Mouse (Mus musculus): ENCODE measurements around the gene Ntn4. TPM values are rescaled to one million over a fixed set of nuclear protein-coding genes. Genes with fewer than 3 reads are reported as not detected.

Ntn4 gene
- total RNA-seq, 4 experiments from 2014 or later = 8.1 to 9.6 (median 9.0) TPM

- DNase-seq (ENCODE audit: low spot score in 2 of 2) = peak in 1 of 2 experiments; percentile 6
Measured at GRCm38 (mm10) chr10:93641821-93642746, 1.6 kb downstream of the Ntn4 start.

DNA sequence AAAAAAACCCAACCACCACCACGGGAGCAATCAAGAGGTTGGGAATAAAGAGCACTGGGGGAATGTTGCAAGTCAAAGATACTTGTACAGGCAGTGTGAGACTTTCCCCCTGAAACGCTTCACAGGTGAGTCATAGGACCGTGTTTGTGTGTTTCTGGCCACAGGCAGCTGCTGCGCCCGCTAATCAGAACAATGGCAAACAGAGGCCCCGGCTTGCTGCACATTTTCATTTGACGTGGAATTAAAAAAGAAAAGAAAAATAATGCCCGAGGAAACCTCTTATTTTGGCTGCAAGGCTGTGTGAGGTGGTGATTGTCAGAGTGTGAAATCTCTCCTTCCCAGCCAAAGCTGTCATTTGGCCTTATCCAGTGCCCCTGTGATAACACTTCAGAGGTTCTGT lies 2.4 kb downstream of the Ntn4 start:
- DNase-seq (ENCODE audit: low spot score in 2 of 2) = no peak

DNA sequence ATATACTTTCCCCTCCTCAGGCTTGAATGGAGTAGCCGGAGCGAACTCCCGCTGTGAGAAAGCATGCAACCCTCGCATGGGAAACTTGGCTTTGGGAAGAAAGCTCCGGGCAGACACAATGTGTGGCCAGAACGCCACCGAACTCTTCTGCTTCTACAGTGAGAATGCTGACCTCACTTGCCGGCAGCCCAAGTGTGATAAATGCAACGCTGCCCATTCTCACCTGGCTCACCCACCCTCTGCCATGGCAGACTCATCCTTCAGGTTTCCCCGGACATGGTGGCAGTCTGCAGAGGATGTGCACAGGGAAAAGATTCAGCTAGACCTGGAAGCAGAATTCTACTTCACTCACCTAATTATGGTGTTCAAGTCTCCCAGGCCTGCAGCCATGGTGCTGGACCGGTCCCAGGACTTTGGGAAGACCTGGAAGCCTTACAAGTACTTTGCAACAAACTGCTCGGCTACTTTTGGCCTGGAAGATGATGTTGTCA lies 4.0 kb downstream of the Ntn4 start:
- DNase-seq (ENCODE audit: low spot score in 2 of 2) = no peak

DNA sequence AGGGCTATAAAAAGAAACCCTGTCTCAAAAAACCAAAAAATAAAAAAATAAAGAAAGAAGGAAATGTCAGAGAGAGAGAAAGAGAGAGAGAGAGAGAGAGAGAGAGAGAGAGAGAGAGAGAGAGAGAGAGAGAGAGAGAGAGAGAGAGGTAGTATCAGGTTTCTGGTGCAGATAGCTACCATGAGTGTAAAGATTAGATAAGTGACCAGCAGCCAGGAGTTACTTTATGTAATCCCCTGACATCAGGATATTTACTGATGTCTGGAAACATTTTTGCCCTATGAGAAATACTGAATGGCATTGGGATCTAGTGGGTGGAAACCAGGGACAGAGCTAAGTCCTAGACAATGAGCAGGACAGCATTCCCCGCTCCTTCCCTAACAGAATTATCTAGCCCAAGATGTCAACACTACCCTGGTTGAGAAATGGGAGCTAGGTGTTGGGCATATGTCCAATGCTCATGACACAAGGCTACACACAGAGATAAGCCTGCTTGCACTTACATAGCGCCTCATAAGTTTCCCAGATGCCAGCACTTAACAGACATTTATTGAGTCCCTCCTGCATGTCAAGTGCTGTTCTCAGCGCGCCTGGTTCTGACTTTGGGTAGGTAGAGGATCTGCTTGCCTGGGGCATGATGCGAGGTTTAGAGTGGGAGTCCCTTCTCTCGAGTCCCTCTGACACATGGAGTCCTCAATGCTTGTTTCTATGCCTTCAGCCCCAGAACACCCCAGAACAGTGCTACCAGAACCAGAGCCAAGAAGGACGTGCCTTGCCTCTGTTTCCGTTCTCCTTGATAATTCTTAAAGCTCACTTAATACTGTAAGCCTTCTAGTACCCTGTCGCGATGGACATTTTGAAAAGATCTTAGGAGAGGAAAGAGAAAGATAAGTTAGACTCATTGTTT lies 7.4 kb downstream of the Ntn4 start:
- no peak for DNase-seq (ENCODE audit: low spot score in 2 of 2)

DNA sequence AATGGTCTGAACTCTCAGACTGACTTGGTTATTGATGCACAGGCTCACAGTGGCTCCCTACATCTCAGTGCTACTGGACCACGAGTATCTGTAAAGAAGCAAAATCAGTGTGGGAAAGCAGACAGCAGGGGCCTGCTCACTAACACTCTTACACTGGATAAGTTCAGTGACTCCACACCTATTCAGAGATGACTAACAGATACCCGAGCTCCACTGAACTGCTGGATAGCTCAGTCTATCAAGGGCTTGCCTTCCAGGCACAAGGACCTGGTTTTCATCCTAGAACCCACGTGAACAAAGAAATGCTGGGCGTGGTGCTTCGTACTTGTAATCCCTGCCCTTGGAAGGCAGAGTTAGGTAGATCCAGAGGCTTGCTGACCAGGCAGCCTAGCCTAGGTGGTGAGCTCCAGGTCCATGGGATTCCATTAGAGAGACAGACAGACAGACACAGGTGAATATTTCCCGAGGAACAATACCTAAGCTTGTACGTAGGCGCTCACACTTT lies 8.2 kb downstream of the Ntn4 start:
- no peak for DNase-seq (ENCODE audit: low spot score in 2 of 2)

DNA sequence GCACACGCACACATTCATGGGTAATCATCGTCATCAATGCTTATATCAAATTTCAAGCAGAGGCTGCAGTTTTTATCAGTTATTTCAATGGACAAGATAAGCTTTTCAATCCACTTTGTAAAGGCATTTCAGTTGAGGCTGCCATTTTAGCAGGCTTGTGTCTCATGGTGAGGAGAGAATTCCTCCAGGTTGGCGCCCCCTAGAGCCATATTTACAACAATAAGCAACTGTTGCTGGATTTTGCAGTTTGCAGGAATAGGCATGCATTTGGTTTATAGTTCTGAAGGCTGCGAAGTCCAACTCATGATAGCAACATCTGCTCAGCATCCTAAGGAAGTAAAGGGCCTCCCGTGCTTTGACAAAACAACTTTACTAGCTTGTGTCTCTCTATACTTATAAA lies 8.6 kb downstream of the Ntn4 start:
- DNase-seq (ENCODE audit: low spot score in 2 of 2) = no peak

- DNase-seq (ENCODE audit: low spot score in 2 of 2) = no peak
Measured at GRCm38 (mm10) chr10:93649600-93649999, 9.1 kb downstream of the Ntn4 start.

GRCm38 (mm10) chr10:93653322-93653721 lies 12.8 kb downstream of the Ntn4 start:
- no peak for DNase-seq (ENCODE audit: low spot score in 2 of 2)

DNA sequence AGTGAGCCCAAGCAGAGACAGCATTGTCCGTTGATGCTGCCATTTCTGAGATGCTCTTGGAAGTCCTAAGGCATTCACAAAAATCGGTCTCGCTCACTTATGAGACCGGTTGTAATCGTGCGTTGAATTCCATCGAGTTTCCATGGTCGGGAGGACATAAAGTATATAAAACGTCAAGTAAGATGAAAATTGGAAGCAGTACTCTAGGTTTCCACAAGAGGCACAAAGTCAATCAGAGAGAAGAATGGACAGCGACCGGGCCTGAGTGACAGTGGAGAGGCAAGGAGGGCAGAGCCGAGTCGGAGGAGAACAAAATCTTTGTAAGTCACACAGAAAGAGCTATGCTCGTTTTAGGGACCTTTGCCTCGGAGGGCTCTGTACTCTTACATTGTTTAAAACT lies 14.9 kb downstream of the Ntn4 start:
- no peak for DNase-seq (ENCODE audit: low spot score in 2 of 2)

DNA sequence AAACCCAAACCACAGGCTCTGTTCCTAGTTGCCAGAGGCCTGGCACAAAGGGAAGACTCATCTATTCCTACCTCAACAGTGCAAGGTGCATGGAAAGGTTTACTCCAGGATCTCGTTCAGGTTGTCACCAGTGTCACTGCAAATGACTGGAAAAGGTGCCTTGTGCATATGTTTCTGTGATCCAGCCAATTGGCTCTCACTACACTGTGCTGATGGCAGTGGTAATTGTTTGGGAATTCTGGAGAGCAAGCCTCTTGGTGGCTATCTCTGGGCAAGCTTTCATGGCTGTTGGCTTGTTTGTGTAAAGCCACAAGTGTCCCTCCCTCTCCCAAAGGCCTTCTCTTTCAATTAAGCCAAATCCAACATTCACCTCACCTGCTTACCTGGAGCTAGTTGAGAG lies 19.3 kb downstream of the Ntn4 start:
- DNase-seq (ENCODE audit: low spot score in 2 of 2) = no peak

DNA sequence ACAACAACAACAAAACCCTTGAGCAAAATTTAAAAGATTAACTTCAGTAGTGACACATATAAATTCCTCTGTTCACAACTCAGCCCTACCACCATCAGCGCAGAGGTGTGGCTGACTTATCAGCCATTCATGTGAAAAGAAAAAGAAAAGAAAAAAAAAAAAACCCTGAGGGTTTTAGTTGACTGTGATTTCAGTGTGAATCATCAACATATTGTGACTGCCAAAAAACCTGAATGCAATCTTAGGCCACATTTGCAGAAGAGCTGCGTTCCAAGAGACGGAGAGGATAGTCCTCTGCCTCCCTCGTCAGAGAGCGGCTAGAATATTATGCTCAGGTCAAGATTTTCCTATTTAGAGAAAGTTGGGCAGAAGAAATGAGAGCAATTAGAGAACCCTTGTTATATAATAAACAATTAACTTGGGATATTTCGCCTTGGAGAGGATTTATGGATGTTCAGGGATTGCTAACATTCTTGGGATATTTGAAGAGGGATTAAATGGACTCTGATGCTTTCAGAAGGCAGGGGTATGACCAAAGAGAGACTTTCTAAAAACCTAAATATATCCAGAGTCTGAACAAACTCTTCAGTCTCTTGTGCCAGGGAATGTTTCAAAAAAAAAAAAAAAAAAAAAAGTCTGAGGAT lies 21.0 kb downstream of the Ntn4 start:
- no peak for DNase-seq (ENCODE audit: low spot score in 2 of 2)

- DNase-seq (ENCODE audit: low spot score in 2 of 2) = no peak
Measured at GRCm38 (mm10) chr10:93662018-93662417, 21.5 kb downstream of the Ntn4 start.

DNA sequence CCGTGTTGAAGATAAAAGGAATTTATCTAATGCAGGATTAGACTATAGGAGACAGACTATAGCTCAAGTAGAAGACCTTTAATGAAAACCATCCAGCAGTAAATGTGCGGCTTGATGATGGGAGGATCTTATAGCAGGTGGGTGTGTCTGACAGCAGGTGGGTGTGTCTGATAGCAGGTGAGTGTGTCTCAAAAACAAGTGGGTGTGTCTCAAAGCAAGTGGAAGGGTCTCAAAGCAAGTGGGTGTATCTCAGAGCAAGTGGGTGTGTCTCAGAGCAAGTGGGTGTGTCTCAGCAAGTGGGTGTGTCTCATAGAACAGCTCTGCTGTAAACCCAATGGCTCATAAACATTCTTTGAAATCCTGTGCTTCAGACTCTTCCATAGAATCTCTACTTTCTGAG lies 25.7 kb downstream of the Ntn4 start:
- DNase-seq (ENCODE audit: low spot score in 2 of 2) = no peak

GRCm38 (mm10) chr10:93666996-93667395 lies 26.5 kb downstream of the Ntn4 start:
- DNase-seq (ENCODE audit: low spot score in 2 of 2) = no peak

- peak; percentile 13 to 65 for DNase-seq (ENCODE audit: low spot score in 2 of 2)
Measured at GRCm38 (mm10) chr10:93672646-93673479, 32.4 kb downstream of the Ntn4 start.

DNA sequence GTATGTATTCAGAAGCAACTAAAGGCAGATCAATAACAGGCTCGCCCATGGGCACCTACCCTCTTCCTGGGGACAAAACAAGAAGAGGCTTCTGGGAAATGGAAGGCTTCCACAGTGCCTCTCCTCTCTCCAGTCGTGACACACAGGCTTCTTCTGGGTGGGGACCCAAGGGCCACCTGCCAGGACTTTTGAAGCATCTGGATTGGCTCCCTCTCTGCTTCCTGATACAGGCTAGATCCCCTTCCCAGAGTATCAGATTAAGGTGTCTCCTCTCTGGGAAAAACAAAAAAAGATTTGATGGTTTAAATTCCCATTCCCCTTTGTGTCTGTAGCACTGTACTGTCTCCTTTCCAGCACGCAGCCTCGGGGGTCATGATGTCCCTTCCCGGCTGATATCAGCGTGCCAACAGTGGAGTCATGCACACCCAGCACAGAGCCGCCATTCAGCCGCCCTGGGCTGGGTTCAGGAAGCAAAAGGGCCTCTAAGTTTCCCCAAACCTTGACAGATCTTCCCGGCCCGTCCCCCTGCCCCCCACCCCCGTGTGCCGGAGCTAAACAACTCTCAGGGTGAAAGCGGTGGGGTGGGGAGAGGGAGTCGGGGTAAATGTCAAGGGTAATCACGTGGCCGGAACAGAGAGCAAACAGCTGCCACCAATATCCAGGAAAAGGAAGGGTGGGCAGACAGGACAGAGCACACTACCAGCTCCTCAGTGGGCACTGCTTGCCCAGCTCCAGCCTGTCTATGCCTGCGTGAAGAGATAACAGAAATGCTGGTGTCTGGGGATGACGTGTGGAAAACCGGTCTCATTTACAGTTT lies 38.9 kb downstream of the Ntn4 start:
- DNase-seq (ENCODE audit: low spot score in 2 of 2) = no peak

- DNase-seq (ENCODE audit: low spot score in 2 of 2) = no peak
Measured at GRCm38 (mm10) chr10:93680680-93681377, 40.3 kb downstream of the Ntn4 start.

GRCm38 (mm10) chr10:93682185-93682747 lies 41.8 kb downstream of the Ntn4 start:
- no peak for DNase-seq (ENCODE audit: low spot score in 2 of 2)

- no peak for DNase-seq (ENCODE audit: low spot score in 2 of 2)
Measured at GRCm38 (mm10) chr10:93683185-93683584, 42.7 kb downstream of the Ntn4 start.

Data from left cerebral cortex, adult 8-10 months (tissue).